Mouse (Mus musculus) CD4-positive, CD25-positive, alpha-beta regulatory T cell, adult 4 months (primary cell): ENCODE results near the gene F830045P16Rik. TPM values are rescaled to one million over a fixed set of nuclear protein-coding genes. Genes with fewer than 3 reads are reported as not detected.

ENCODE experiments used
- ATAC-seq: one replicate; pipeline ENCODE4 v1.8.0; 2017
- polyA plus RNA-seq, 2 experiments: library from polyadenylated mRNA; unstranded; fragments of 100-300 nt; shearing (Covaris generic); gene quantifications; one replicate each; pipeline ENCODE4 v1.2.1; 2017

The F830045P16Rik gene
- not detected for polyA plus RNA-seq

GRCm38 (mm10) chr2:129536377-129536776 lies at the start of gene F830045P16Rik:
TSS of gene F830045P16Rik (minus strand) at chr2:129536602.
- no peak for ATAC-seq

GRCm38 (mm10) chr2:129585904-129586514 lies 49.6 kb upstream of the F830045P16Rik start:
- no peak for ATAC-seq

DNA sequence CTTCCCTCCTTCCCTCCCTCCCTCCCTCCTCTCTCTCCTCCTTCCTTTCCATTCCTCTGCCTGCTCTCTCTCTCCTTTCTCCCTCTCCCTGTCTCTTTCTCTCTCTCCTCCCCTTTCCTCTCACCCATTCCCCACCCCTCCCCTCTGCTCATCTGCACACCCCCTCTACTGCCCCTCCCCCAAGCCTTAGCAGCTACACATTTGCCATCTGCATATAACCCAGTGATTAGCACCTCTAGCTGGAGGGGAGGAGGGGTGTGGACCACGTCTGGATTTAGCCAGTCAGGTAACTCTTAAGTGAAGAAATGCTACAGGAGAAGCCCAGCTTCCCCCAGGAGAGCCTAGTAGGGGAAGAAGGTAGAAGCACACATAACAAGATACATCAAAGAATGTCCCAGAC lies 48.5 kb upstream of the F830045P16Rik start:
- no peak for ATAC-seq

DNA sequence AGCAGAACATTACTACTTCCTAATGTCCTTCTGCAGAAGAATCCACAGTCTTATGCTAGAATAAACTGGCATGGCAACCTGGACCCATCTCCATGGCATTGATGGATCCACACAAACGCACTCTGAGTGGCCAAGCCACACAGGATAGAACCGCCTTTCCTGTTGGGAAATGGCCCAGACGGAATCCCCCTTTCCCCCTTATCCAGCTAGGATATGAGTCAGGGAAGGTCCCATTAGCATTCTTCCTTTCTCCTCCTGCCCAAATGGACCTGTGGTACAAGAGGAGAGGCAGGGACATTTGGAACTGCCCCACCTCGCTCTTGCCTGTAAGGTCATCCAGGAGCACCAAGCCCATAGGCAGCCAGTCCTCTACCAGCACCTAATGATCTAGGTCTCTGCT lies 45.9 kb upstream of the F830045P16Rik start:
- no peak for ATAC-seq

GRCm38 (mm10) chr2:129581826-129582225 lies 45.4 kb upstream of the F830045P16Rik start:
- ATAC-seq, result no peak

GRCm38 (mm10) chr2:129580656-129581055 lies 44.3 kb upstream of the F830045P16Rik start:
- ATAC-seq, result no peak

GRCm38 (mm10) chr2:129576611-129577447 lies 40.4 kb upstream of the F830045P16Rik start:
- ATAC-seq, result no peak

- no peak for ATAC-seq
Observed at GRCm38 (mm10) chr2:129575113-129575512, 38.7 kb upstream of the F830045P16Rik start.

DNA sequence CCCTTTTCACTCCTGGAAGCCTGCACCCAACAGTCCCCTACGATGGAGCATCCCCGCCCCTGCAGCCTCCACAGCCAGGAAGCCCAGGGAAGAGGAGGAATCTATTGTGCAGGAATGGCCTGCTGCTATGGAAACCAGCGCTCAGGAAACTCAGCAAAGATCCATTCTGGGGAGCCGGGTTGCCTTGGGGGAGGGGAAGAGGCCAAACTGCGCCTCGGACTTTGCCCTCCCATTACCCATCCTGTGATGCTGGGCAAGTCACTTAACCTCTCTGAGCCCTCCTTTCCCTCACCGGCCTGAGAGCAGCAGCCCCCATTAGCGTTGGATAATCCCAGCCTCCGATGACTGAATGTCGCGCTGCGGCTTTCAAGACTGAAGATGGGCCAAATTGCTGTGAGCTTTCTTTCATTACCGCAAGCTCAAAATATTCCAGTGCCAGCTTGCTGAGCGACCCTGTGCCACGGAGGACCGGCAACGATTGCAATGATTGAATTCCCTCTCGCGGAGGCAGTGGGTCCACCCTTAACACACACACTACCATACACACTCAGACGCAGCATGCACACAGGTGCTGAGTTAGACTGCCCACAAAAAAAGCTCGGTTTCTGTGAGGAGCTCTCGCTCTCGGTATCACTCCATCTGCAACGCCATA lies 38.1 kb upstream of the F830045P16Rik start:
- ATAC-seq, result no peak

DNA sequence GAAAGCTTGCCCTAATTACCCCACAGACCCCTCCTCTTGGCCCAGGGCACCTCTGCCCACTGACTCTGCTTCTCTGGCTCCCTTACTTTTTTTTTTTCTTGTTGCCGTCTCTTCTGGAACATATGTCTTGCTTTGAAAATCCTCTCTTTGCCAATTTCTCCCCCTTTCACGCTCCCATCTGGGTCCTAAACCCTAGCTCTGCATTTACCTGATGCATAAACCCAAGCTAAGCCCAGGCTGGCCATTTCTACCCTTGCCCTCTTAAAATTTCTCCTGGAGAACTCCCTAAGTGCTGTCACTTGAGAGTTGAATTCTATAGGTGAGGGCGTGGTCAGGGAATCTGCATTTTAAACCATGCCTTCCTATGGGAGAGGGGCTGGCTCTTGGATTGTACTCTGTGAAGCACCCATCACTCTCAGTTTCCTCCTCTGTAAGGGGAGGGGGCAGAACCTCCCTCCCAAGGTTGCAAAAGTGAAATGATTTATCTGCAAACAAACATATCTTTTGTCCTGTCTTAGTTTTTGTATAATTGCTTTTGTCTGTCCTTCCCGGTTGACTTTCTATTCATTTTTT lies 37.4 kb upstream of the F830045P16Rik start:
- ATAC-seq, result no peak

DNA sequence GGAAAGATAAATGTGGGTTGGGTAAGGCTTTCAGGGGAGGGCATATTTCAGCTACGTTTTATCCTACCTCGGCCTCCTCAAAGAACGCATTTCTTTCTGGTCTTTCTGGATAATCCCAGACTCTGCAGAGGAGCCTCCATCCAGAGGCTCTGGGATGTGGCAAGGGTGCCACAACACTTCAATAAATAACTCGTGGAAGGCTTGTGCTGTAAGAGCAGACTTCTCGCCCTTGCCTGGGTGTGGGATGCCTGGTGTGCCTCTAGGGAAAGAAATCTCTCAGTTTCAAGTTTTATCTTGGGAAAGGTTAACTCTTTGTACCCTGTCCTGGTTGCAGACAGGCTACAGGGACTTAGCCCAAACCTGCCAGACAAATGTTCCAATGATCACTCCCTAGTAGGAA lies 33.2 kb upstream of the F830045P16Rik start:
- ATAC-seq, result no peak

GRCm38 (mm10) chr2:129569120-129569519 lies 32.7 kb upstream of the F830045P16Rik start:
- no peak for ATAC-seq

- ATAC-seq, result no peak
Observed at GRCm38 (mm10) chr2:129563944-129564709, 27.7 kb upstream of the F830045P16Rik start.

- no peak for ATAC-seq
Observed at GRCm38 (mm10) chr2:129561796-129562195, 25.4 kb upstream of the F830045P16Rik start.

DNA sequence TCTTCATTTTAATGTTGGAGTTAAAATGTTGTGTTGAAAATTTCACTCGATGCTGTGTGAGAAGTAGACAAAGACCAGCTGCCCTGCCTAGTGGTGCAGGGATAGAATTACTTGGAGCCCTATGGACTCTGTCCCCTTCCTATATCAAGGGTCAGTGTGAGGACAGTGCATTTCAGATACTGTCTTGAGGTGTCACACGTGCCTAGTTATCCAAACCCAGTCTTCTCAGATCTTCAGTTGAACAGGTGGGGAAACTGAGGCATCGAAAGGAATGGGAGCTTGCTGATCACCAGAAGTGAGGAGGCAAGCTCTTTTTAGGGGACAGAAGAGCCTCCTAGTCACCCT lies 22.4 kb upstream of the F830045P16Rik start:
- ATAC-seq, result no peak

GRCm38 (mm10) chr2:129558008-129558874 lies 21.8 kb upstream of the F830045P16Rik start:
- ATAC-seq, result no peak

GRCm38 (mm10) chr2:129556081-129556480 lies 19.7 kb upstream of the F830045P16Rik start:
- no peak for ATAC-seq

GRCm38 (mm10) chr2:129550781-129551180 lies 14.4 kb upstream of the F830045P16Rik start:
- ATAC-seq, result no peak

- no peak for ATAC-seq
Observed at GRCm38 (mm10) chr2:129549537-129550135, 13.2 kb upstream of the F830045P16Rik start.

GRCm38 (mm10) chr2:129546772-129547171 lies 10.4 kb upstream of the F830045P16Rik start:
- ATAC-seq, result no peak

DNA sequence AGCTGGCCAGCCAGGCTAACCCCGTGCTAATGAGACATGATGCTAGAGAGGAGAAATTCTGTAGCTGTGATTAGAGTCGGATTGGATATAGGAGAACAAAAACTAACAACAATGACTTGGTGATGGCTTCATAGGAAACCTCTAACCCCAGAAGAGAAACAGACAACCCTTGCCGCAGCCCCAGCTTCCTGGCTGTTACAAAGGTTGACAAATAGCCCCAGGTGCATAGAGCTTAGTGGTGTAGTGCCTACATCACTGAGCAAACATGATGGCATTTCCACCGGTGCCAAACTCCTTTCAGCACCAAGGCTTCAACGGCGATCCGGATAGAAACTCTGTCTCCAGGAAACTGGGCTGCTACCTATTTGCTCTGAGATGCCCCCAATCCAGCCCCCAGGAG lies 9.2 kb upstream of the F830045P16Rik start:
- no peak for ATAC-seq
